ENCODE assay signal across 7 mouse cellular contexts in genomic region chr5:113163116-113163515, GRCm38 (mm10). TPM values are rescaled to one million over a fixed set of nuclear protein-coding genes. Genes with fewer than 3 reads are reported as not detected.
DNase-seq lines count a peak whose midpoint lies in the region; ATAC-seq and TF ChIP-seq lines count a peak whose summit lies in the region.

No protein-coding gene starts in this region.

- no peaks in the 10 kb centered on the region for H3K9me3 ChIP-seq in embryonic facial prominence, embryonic 14.5 days (ENCODE audit: control insufficient read depth, low read length)
- no peaks in the 10 kb centered on the region for H3K9me3 ChIP-seq in limb, embryonic 11.5 days (ENCODE audit: control insufficient read depth, low read length)
- H3K9me3 ChIP-seq in neural tube, embryonic 11.5 days (ENCODE audit: control insufficient read depth, low read length): no peaks in the 10 kb centered on the region

- H3K27ac ChIP-seq in testis, adult 2 months (ENCODE audit: control insufficient read depth, insufficient read depth, low read depth, low read length): no peak overlapping the region
- H3K27ac ChIP-seq in embryonic facial prominence, embryonic 14.5 days (replicated peaks; ENCODE audit: low read depth, low read length): no peak overlapping the region
- no peak overlapping the region for H3K27ac ChIP-seq in limb, embryonic 11.5 days (replicated peaks; ENCODE audit: low read depth, low read length)
- no peak overlapping the region for H3K27ac ChIP-seq in neural tube, embryonic 11.5 days (ENCODE audit: low read depth, low read length)

- DNase-seq in testis, postnatal 14 days (ENCODE audit: low spot score): no peak
- DNase-seq in embryonic facial prominence, embryonic 14.5 days (ENCODE audit: low spot score): no peak
- peak; percentile 66 for DNase-seq in limb, embryonic 11.5 days (ENCODE audit: low spot score)
- DNase-seq in neural tube, embryonic 11.5 days (ENCODE audit: low spot score): no peak
- DNase-seq in frontal cortex, adult 2 months (ENCODE audit: extremely low spot score in 1 of 2, low spot score in 1 of 2): no peak
- DNase-seq in frontal cortex, postnatal 25 days (ENCODE audit: low spot score in 2 of 2): no peak

- TF ChIP-seq POLR2A in testis, adult 2 months (IDR thresholded peaks at IDR 0.05; ENCODE audit: control insufficient read depth, low read depth, low read length): peak; percentile 18; the same call in 1 of the 2 replicates

- H3K4me2 ChIP-seq in embryonic facial prominence, embryonic 14.5 days (ENCODE audit: low read depth, low read length): peak overlapping the region; percentile 59
- peak overlapping the region; percentile 61 for H3K4me2 ChIP-seq in limb, embryonic 11.5 days (ENCODE audit: low read depth, severe bottlenecking)
- H3K4me2 ChIP-seq in neural tube, embryonic 11.5 days (ENCODE audit: low read depth): peak overlapping the region; percentile 24

- no peaks in the 10 kb centered on the region for H3K27me3 ChIP-seq in testis, adult 2 months (ENCODE audit: control insufficient read depth, insufficient read depth, low read length)
- H3K27me3 ChIP-seq in embryonic facial prominence, embryonic 14.5 days (replicated peaks; ENCODE audit: control insufficient read depth, insufficient read depth, low read length): no peaks in the 10 kb centered on the region
- no peaks in the 10 kb centered on the region for H3K27me3 ChIP-seq in limb, embryonic 11.5 days (ENCODE audit: control insufficient read depth, insufficient read depth, low read length)
- no peaks in the 10 kb centered on the region for H3K27me3 ChIP-seq in neural tube, embryonic 11.5 days (ENCODE audit: control insufficient read depth, insufficient read depth, low read length)

- H3K4me1 ChIP-seq in testis, adult 2 months (ENCODE audit: control insufficient read depth, insufficient read depth, low read length): peaks cover 31% of the 10 kb centered on the region
- H3K4me1 ChIP-seq in embryonic facial prominence, embryonic 14.5 days (ENCODE audit: control insufficient read depth, insufficient read depth, low read length): peaks cover 28% of the 10 kb centered on the region
- H3K4me1 ChIP-seq in limb, embryonic 11.5 days (ENCODE audit: control insufficient read depth, insufficient read depth, low read length): peaks cover 17% of the 10 kb centered on the region; the same call in 1 of the 2 replicates
- peaks cover 21% of the 10 kb centered on the region for H3K4me1 ChIP-seq in neural tube, embryonic 11.5 days (ENCODE audit: control insufficient read depth, insufficient read depth, low read length)

- WGBS in embryonic facial prominence, embryonic 14.5 days: 0% methylated on average over 12 of the region's 13 CpGs
- 1% methylated on average over 13 of the region's 13 CpGs for WGBS in limb, embryonic 11.5 days
- WGBS in neural tube, embryonic 11.5 days: 10% methylated on average over 12 of the region's 13 CpGs

- TF ChIP-seq CTCF in testis, adult 2 months (IDR thresholded peaks at IDR 0.05; ENCODE audit: control insufficient read depth, insufficient read depth, insufficient replicate concordance, low read depth, low read length): no peak

- peak overlapping the region; percentile 39 for H3K4me3 ChIP-seq in testis, adult 2 months (ENCODE audit: control insufficient read depth, low read depth, low read length)
- peak overlapping the region; percentile 33 for H3K4me3 ChIP-seq in embryonic facial prominence, embryonic 14.5 days (ENCODE audit: low read depth, low read length)
- peak overlapping the region; percentile 21 for H3K4me3 ChIP-seq in limb, embryonic 11.5 days (ENCODE audit: low read depth, low read length)
- H3K4me3 ChIP-seq in neural tube, embryonic 11.5 days (ENCODE audit: low read depth, low read length): peak overlapping the region; percentile 8; the same call in 1 of the 2 replicates

- no peaks in the 10 kb centered on the region for H3K36me3 ChIP-seq in testis, adult 2 months (ENCODE audit: control insufficient read depth, insufficient read depth, low read length)
- no peaks in the 10 kb centered on the region for H3K36me3 ChIP-seq in embryonic facial prominence, embryonic 14.5 days (ENCODE audit: control insufficient read depth, insufficient read depth, low read length)
- H3K36me3 ChIP-seq in limb, embryonic 11.5 days (ENCODE audit: control insufficient read depth, insufficient read depth, low read length): no peaks in the 10 kb centered on the region
- no peaks in the 10 kb centered on the region for H3K36me3 ChIP-seq in neural tube, embryonic 11.5 days (ENCODE audit: control insufficient read depth, insufficient read depth, low read length)

- ATAC-seq in embryonic facial prominence, embryonic 14.5 days (ENCODE audit: low read depth): no peak
- ATAC-seq in limb, embryonic 11.5 days (ENCODE audit: insufficient number of reproducible peaks, low FRiP score, low TSS enrichment, low read depth): no peak
- no peak for ATAC-seq in neural tube, embryonic 11.5 days (ENCODE audit: insufficient read depth, low FRiP score, low TSS enrichment)

- peak overlapping the region; percentile 35 for H3K9ac ChIP-seq in embryonic facial prominence, embryonic 14.5 days (ENCODE audit: low read depth, low read length)
- H3K9ac ChIP-seq in limb, embryonic 11.5 days (ENCODE audit: low read length): 0 out of 2 replicates have a peak overlapping the region, but pooled peaks have one; percentile 17
- no peak overlapping the region for H3K9ac ChIP-seq in neural tube, embryonic 11.5 days (ENCODE audit: low read length)

RNA-seq across cellular contexts. Expression of gene 2900026A02Rik, which starts 57.9 kb away (rescaled TPM):
- polyA plus RNA-seq in testis, adult 2 months (2012; rRNA removed): 2.1 and 2.2 TPM in 2 replicates
- 8.8 and 9.2 TPM in 2 replicates for polyA plus RNA-seq in embryonic facial prominence, embryonic 14.5 days (2014; fragmentation: Nextera tagmentation; extraction: Ambion mirVana)
- polyA plus RNA-seq in limb, embryonic 11.5 days (2014; fragmentation: Nextera tagmentation; extraction: Ambion mirVana): 1.3 and 1.7 TPM in 2 replicates
- polyA plus RNA-seq in neural tube, embryonic 11.5 days (2014; fragmentation: Nextera tagmentation; extraction: Ambion mirVana): 1.3 and 1.5 TPM in 2 replicates
- polyA plus RNA-seq in frontal cortex, adult 2 months (2012; rRNA removed): 17.8 and 18.7 TPM in 2 replicates
